Mouse (Mus musculus): ENCODE results near the gene Adck1.

DNA sequence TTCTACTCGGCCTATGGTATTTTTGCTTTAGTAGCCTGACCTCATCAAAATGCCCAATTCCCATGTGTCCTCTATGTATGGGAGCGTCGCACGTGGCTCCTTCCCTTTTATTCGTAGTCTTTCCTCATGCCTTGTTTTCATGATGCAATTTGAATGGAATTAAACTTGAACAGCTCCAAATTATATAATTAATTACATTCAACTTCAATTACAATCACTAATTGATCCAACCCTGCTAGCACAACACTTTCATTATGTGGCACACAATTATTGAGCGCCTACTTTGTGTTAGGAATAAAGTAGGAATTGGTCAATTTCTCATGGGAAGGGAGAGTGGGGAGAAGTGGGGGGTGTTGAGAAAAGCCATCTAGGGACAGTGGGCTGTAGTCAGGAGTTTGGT is 113.4 kb downstream of the Adck1 start:
- TF ChIP-seq POLR2A (IDR thresholded peaks at IDR 0.05; ENCODE audit: low read depth, low read length) (no peak), CTCF (conservative IDR thresholded peaks at IDR 0.05; ENCODE audit: insufficient read depth, insufficient read length, low read depth, low read length) (no peak)

Data from kidney, adult 2 months (tissue).